Mouse (Mus musculus) liver, adult 2 months (tissue): Measurements from ENCODE around the gene Tsacc.

ENCODE experiments used
- CTCF ChIP-seq: fragments of 200-500 bp; IDR thresholded peaks from 2 replicates; pipeline ENCODE4 v1.5.1; 2011; ENCODE audit warnings: low read depth, low read length, control low read depth
- POLR2A ChIP-seq: fragments of 200-500 bp; IDR thresholded peaks from 2 replicates; pipeline ENCODE4 v1.6.1; 2011; ENCODE audit warnings: low read length, control low read depth; ENCODE audit not compliant: insufficient read depth; ENCODE audit errors: extremely low read depth

DNA sequence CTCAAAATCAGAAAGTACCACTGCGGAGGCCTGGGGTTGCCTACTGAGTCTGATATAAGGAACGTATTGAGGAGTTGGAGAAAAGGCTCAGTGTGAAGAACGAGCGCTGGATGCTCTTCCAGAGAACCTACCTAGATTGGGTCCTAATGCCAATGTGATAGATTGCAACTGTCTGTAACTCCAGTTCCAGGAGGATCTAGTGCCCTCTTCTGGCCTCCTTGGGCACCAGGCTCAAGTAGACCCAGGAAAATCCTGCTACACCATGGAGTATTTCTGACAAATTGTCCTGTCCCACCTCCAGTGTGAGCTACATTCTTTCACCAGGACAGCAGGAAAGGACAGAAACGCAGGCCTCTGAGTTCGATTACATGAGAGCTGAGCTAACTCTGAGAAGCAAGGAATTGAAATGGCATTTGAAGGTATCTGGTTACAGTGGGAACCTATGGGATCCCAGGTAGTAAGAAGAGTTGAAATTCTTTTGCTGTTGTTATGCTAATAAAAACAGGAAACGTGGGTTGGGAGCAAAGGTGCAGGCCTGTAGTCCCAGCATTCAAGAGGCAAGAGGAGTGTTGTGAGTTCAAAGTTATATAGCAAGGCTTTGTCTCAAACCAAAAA is 20.2 kb downstream of the Tsacc start:
- TF ChIP-seq POLR2A (no peak), CTCF (peak; percentile 64)
